In the genomic region with DNA sequence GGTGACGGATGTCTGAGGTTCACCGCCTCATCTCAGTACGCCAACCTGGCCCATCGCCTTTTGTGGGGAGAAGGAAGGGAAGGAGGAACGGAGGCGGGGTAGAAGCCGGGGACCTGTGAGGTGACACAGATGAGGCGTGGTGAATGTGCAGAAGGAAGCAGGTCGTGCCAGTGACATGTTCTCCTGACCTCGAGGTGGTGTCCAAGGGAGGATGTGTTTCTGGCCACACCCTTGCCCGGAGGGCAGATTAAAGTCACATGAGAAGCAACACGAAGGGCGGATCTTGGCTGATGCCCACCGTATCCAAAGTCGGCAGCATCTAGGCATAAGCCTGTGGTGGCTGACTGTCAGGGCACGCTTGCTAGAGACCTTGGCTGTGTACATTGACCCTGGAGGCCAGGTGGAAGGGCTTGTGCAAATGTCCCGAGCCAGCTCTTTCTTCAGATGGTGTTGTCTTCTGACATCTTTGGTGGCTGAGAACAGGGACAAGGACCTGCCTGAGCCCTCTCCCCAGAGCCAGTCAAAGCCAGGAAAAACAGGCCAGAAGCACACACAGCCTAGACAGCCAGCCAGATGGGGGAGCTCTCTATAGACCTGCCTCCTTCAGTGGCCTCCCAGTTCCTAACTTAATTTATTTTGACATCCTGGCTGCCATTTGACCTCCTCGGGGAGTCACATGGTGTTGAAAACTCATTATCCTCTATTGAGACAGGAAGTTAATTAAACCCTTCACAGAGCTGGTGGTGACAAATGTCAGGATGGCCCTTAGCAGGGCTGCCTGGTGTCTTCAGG, we compare ENCODE assay signal across 7 mouse cellular contexts. TPM values are rescaled to one million over a fixed set of nuclear protein-coding genes. Genes with fewer than 3 reads are reported as not detected.
DNase-seq lines count a peak whose midpoint lies in the region; ATAC-seq and TF ChIP-seq lines count a peak whose summit lies in the region.

No protein-coding gene starts in this region.

- H3K27ac ChIP-seq in kidney, adult 2 months (ENCODE audit: insufficient read depth, low read depth, low read length) = no peak overlapping the region
- H3K27ac ChIP-seq in ES-Bruce4 (ENCODE audit: insufficient read depth, low read length) = no peak overlapping the region
- H3K27ac ChIP-seq in forebrain, embryonic 14.5 days (ENCODE audit: low read depth, low read length) = no peak overlapping the region

- TF ChIP-seq POLR2A in kidney, adult 2 months (IDR thresholded peaks at IDR 0.05; ENCODE audit: low read depth, low read length) = no peak
- TF ChIP-seq POLR2A in ES-Bruce4 (IDR thresholded peaks at IDR 0.05; ENCODE audit: insufficient read depth, low read length) = no peak

- H3K4me1 ChIP-seq in kidney, adult 2 months (ENCODE audit: control insufficient read depth, insufficient read depth, low read length) = peaks cover 3% of the 10 kb centered on the region; the same call in 1 of the 2 replicates
- peaks cover 5% of the 10 kb centered on the region for H3K4me1 ChIP-seq in ES-Bruce4 (ENCODE audit: control insufficient read depth, insufficient read depth, low read length)
- no peaks in the 10 kb centered on the region for H3K4me1 ChIP-seq in forebrain, embryonic 14.5 days (ENCODE audit: control insufficient read depth, insufficient read depth, low read length)

- DNase-seq in kidney, adult 2 months = peak; percentile 55
- DNase-seq in kidney, adult 11 months = no peak
- peak; percentile 31 for DNase-seq in adipocyte (ENCODE audit: low spot score)
- peak; percentile 46 for DNase-seq in liver
- no peak for DNase-seq in forebrain, embryonic 14.5 days (ENCODE audit: low spot score)
- no peak for DNase-seq in testis, postnatal 10 days (ENCODE audit: low spot score)

- no peak overlapping the region for H3K4me2 ChIP-seq in forebrain, embryonic 14.5 days (ENCODE audit: low read length)

- 56% methylated on average over 18 of the region's 18 CpGs for WGBS in kidney, adult 2 months
- 84% methylated on average over 18 of the region's 18 CpGs for WGBS in forebrain, embryonic 14.5 days

- TF ChIP-seq CTCF in kidney, adult 2 months (conservative IDR thresholded peaks at IDR 0.05; ENCODE audit: insufficient read depth, insufficient read length, low read depth, low read length) = peak; percentile 29; the same call in 1 of the 2 replicates
- peak; percentile 58 for TF ChIP-seq CTCF in ES-Bruce4 (IDR thresholded peaks at IDR 0.05; ENCODE audit: low read depth, low read length)

- ATAC-seq in forebrain, embryonic 14.5 days = no peak

- H3K27me3 ChIP-seq in kidney, adult 2 months (replicated peaks; ENCODE audit: control insufficient read depth, insufficient read depth, low read length) = no peaks in the 10 kb centered on the region
- H3K27me3 ChIP-seq in ES-Bruce4 (ENCODE audit: control insufficient read depth, insufficient read depth, low read length, poor library complexity, severe bottlenecking) = peaks cover 1% of the 10 kb centered on the region; the same call in 1 of the 2 replicates
- H3K27me3 ChIP-seq in forebrain, embryonic 14.5 days (replicated peaks; ENCODE audit: control insufficient read depth, insufficient read depth, low read length) = no peaks in the 10 kb centered on the region

- H3K9me3 ChIP-seq in ES-Bruce4 (replicated peaks; ENCODE audit: control insufficient read depth, insufficient read depth, low read length, poor library complexity, severe bottlenecking) = no peaks in the 10 kb centered on the region
- H3K9me3 ChIP-seq in forebrain, embryonic 14.5 days (replicated peaks; ENCODE audit: control insufficient read depth, low read length) = no peaks in the 10 kb centered on the region

- H3K4me3 ChIP-seq in kidney, adult 2 months (ENCODE audit: insufficient read depth, low read depth, low read length) = no peak overlapping the region
- H3K4me3 ChIP-seq in ES-Bruce4 (ENCODE audit: low read depth, low read length) = peak overlapping the region; percentile 60
- H3K4me3 ChIP-seq in forebrain, embryonic 14.5 days (ENCODE audit: low read depth, low read length) = no peak overlapping the region

- H3K36me3 ChIP-seq in kidney, adult 2 months (ENCODE audit: control insufficient read depth, insufficient read depth, low read length) = no peaks in the 10 kb centered on the region
- no peaks in the 10 kb centered on the region for H3K36me3 ChIP-seq in ES-Bruce4 (ENCODE audit: control insufficient read depth, insufficient read depth, low read length, poor library complexity, severe bottlenecking)
- H3K36me3 ChIP-seq in forebrain, embryonic 14.5 days (ENCODE audit: control insufficient read depth, insufficient read depth, low read length) = no peaks in the 10 kb centered on the region

- H3K9ac ChIP-seq in ES-Bruce4 (ENCODE audit: low read depth, poor library complexity, severe bottlenecking) = peak overlapping the region; percentile 1; the same call in 1 of the 2 replicates
- no peak overlapping the region for H3K9ac ChIP-seq in forebrain, embryonic 14.5 days (ENCODE audit: low read length)

- no peak for TF ChIP-seq EP300 in ES-Bruce4 (IDR thresholded peaks at IDR 0.05; ENCODE audit: insufficient read depth, low read depth, low read length)

RNA-seq across cellular contexts. Expression of a gene that starts 4.5 kb away (rescaled TPM):
- 9.7 and 11.8 TPM in 2 replicates for polyA plus RNA-seq in kidney, adult 2 months (2012; rRNA removed)
- 15.5 and 16.8 TPM in 2 replicates for polyA plus RNA-seq in ES-Bruce4 (2011; ENCODE audit: insufficient read depth, insufficient read length, low read depth, missing spikeins)
- polyA plus RNA-seq in forebrain, embryonic 14.5 days (2014; fragmentation: Nextera tagmentation; extraction: Ambion mirVana) = 0.41 and 0.47 TPM in 2 replicates

Comparison
In these comparisons a context has a peak if more than half of its experiments do, and no peak if none do; other contexts are left out.
1. DNase-seq: peak in kidney, adult 2 months (single experiment), adipocyte (single experiment) and liver (single experiment); none in kidney, adult 11 months (single experiment), forebrain, embryonic 14.5 days (single experiment) and testis, postnatal 10 days (single experiment).